Mouse (Mus musculus): ENCODE measurements at regions not wholly inside any gene's neighbourhood (a gene's known extent, or its start where the extent isn't known, plus 50 kb on each side); places are given as distances from the start of the nearest gene placed in this dataset.

DNA sequence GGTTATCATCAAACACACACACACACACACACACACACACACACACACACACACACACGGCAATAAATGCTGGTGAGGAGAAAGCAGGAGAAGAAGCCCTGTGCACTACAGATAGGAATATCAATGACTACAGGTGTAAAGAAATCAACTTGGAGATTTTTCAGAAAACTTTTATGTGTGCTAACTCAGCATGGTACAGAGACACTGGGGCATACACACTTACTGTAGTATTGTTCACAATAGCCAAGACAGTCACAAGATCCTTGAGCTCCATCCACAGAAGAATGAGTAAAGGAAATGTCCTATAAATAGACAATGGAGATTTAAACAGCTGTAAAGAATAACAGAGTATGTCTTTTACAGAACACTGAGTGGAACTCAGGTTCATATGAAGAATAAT is 182.4 kb downstream of the Tm2d1 start:
- TF ChIP-seq POLR2A (IDR thresholded peaks at IDR 0.05; ENCODE audit: low read depth, low read length): no peak
- no peak for TF ChIP-seq CTCF (conservative IDR thresholded peaks at IDR 0.05; ENCODE audit: insufficient read depth, insufficient read length, low read depth, low read length)

Data from kidney, adult 2 months (tissue).